Mouse (Mus musculus) liver, embryonic 14.5 days (tissue): ENCODE measurements at regions not wholly inside any gene's neighbourhood (a gene's known extent, or its start where the extent isn't known, plus 50 kb on each side); places are given as distances from the start of the nearest gene placed in this dataset.

Experiments
- ATAC-seq: fragments of 200-750 bp; cut with Nextera tagmentation; 2 replicates; pipeline ENCODE4 v1.8.0; 2017; ENCODE audit warnings: moderate number of reproducible peaks, mild to moderate bottlenecking, moderate library complexity; ENCODE audit not compliant: insufficient read depth
- DNase-seq, 3 experiments: peaks; one replicate each; pipeline ENCODE4 v3.0.0-alpha.2; 2012 to 2013; ENCODE audit warnings: low read depth in 3 of 3, low spot score in 3 of 3
- H3K27ac ChIP-seq: fragments of 300-500 bp; sonication (generic); 2 replicates; pipeline ENCODE4 v1.5.1; 2014; ENCODE audit warnings: moderate library complexity, mild to moderate bottlenecking, control low read depth, inconsistent platforms
- H3K27me3 ChIP-seq: fragments of 300-500 bp; sonication (generic); 2 replicates; pipeline ENCODE4 v1.6.1; 2014; ENCODE audit warnings: mild to moderate bottlenecking, low read length, moderate library complexity; ENCODE audit not compliant: control insufficient read depth, insufficient read depth
- H3K36me3 ChIP-seq: fragments of 300-500 bp; sonication (generic); replicated peaks from 2 replicates; pipeline ENCODE4 v1.6.1; 2014; ENCODE audit warnings: low read depth; ENCODE audit not compliant: control insufficient read depth, insufficient read depth
- H3K4me1 ChIP-seq, 2 experiments: fragments of 200-500 bp in 1 of 2; fragments of 300-500 bp in 1 of 2; sonication (generic) in 1 of 2; replicated peaks; 2 replicates each; pipeline ENCODE4 v1.6.1; 2012 to 2014; ENCODE audit warnings: antibody characterized with exemption in 1 of 2, inconsistent platforms in 1 of 2, low read length in 1 of 2; ENCODE audit not compliant: control insufficient read depth in 2 of 2, insufficient read depth in 2 of 2
- H3K4me2 ChIP-seq: fragments of 300-500 bp; sonication (generic); 2 replicates; pipeline ENCODE4 v1.6.1; 2014; ENCODE audit warnings: low read depth, mild to moderate bottlenecking, control low read depth, moderate library complexity
- H3K4me3 ChIP-seq, 2 experiments: fragments of 200-500 bp in 1 of 2; fragments of 300-500 bp in 1 of 2; sonication (generic) in 1 of 2; 2 replicates each; pipeline ENCODE4 v1.5.1; 2012 to 2014; ENCODE audit warnings: low read depth in 2 of 2, low read length in 2 of 2, mild to moderate bottlenecking in 2 of 2, control low read depth in 1 of 2, inconsistent platforms in 1 of 2, moderate library complexity in 1 of 2; ENCODE audit not compliant: insufficient read depth in 1 of 2
- H3K9ac ChIP-seq: fragments of 300-500 bp; sonication (generic); replicated peaks from 2 replicates; pipeline ENCODE4 v1.6.1; 2014; ENCODE audit warnings: mild to moderate bottlenecking, control low read depth, moderate library complexity
- H3K9me3 ChIP-seq: fragments of 300-500 bp; sonication (generic); 2 replicates; pipeline ENCODE4 v1.6.1; 2016; ENCODE audit warnings: low read length, mixed read lengths; ENCODE audit not compliant: control insufficient read depth
- CTCF ChIP-seq: IDR thresholded peaks from 2 replicates; pipeline ENCODE4 v1.5.1; 2016; ENCODE audit warnings: antibody characterized with exemption, low read depth, control low read depth
- EP300 ChIP-seq: IDR thresholded peaks from 2 replicates; pipeline ENCODE4 v1.6.1; 2016; ENCODE audit warnings: antibody characterized with exemption, low read depth
- WGBS: fragments of 180-500 bp; shearing (Covaris S2); extraction: QIAGEN DNeasy Blood & Tissue Kit; methylation state at CpG from one replicate; pipeline ENCODE4 v1.1.7; 2014; ENCODE audit not compliant: insufficient replicate concordance; 5-methylcytosine and 5-hydroxymethylcytosine counted together

- no peak for DNase-seq
- TF ChIP-seq CTCF = no peak
- TF ChIP-seq EP300 = no peak
- Histone ChIP-seq H3K4me2 (no peak overlapping the region), H3K27ac (no peak overlapping the region), H3K9me3 (no peaks in the 10 kb centered on the region), H3K36me3 (no peaks in the 10 kb centered on the region), H3K4me3 (no peak overlapping the region), H3K9ac (no peak overlapping the region), H3K27me3 (no peaks in the 10 kb centered on the region), H3K4me1 (no peaks in the 10 kb centered on the region)
- ATAC-seq = no peak
- 69% methylated on average over 5 of the region's 5 CpGs for WGBS
These were observed 81.3 kb upstream of the Psmd7 start for GRCm38 (mm10) chr8:107669608-107670007.

GRCm38 (mm10) chr8:107671471-107671870, 83.2 kb upstream of the Psmd7 start:
- no peak for TF ChIP-seq EP300
- TF ChIP-seq CTCF = no peak
- DNase-seq (no peak), ATAC-seq (no peak)
- H3K36me3 ChIP-seq = no peaks in the 10 kb centered on the region
- no peaks in the 10 kb centered on the region for H3K4me1 ChIP-seq
- no peak overlapping the region for H3K27ac ChIP-seq
- 68% methylated on average over 8 of the region's 8 CpGs for WGBS
- H3K4me3 ChIP-seq = no peak overlapping the region
- H3K9me3 ChIP-seq = no peaks in the 10 kb centered on the region
- H3K27me3 ChIP-seq = no peaks in the 10 kb centered on the region
- H3K9ac ChIP-seq = no peak overlapping the region
- H3K4me2 ChIP-seq = no peak overlapping the region

DNA sequence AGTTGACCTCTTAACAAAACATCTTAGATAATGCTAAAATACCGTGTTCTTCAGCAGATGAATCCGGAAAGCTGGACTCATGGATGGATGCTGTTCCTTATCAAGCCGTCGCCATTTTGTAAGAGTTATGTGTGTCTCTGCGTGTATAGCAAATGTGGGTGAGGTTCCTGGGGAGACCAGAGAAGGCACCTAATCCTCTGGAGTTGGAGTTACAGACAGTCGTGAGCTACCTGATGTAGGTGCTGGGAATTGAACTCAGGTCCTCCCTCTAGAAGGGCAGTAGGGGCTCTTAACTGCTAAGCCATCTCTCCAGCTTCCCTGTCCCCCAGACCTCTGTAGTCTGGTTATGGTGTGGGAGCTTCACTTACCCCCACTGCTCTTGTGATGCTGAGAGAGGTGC, 84.4 kb upstream of the Psmd7 start:
- no peak overlapping the region for H3K27ac ChIP-seq

DNA sequence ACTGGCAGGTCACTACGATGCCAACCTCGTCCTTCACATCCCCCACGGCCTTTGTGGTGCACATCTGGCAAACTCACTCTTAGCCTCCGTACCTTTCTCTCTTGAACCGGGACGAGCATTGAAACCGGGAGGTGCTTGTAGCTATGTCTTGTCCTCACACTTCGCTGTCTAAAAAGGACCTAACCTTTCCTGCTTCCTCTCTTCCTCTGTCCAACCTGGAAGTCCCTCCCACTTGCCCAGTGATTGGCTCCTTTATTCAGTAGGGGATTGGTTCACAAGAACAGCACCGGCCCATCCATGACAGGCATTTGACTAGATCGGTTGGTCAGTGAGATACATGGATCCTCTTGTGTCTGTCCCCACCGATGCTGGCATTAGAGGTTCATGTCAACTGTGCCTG, 93.8 kb upstream of the Psmd7 start:
- no peak overlapping the region for H3K4me3 ChIP-seq
- H3K27ac ChIP-seq = no peak overlapping the region
- TF ChIP-seq CTCF = no peak
- TF ChIP-seq EP300 = no peak
- 72% methylated on average over 11 of the region's 11 CpGs for WGBS
- H3K36me3 ChIP-seq = no peaks in the 10 kb centered on the region
- no peak for ATAC-seq
- DNase-seq = no peak
- no peak overlapping the region for H3K4me2 ChIP-seq
- no peaks in the 10 kb centered on the region for H3K27me3 ChIP-seq
- no peaks in the 10 kb centered on the region for H3K9me3 ChIP-seq
- no peaks in the 10 kb centered on the region for H3K4me1 ChIP-seq
- no peak overlapping the region for H3K9ac ChIP-seq

More for the DNA sequence above, 84.4 kb upstream of the Psmd7 start:
- Histone ChIP-seq H3K4me2 (no peak overlapping the region), H3K36me3 (no peaks in the 10 kb centered on the region), H3K27me3 (no peaks in the 10 kb centered on the region), H3K9me3 (no peaks in the 10 kb centered on the region), H3K4me3 (no peak overlapping the region), H3K9ac (no peak overlapping the region), H3K4me1 (no peaks in the 10 kb centered on the region)
- no peak for TF ChIP-seq CTCF
- no peak for TF ChIP-seq EP300
- no peak for ATAC-seq
- 67% methylated on average over 6 of the region's 6 CpGs for WGBS
- DNase-seq = no peak

DNA sequence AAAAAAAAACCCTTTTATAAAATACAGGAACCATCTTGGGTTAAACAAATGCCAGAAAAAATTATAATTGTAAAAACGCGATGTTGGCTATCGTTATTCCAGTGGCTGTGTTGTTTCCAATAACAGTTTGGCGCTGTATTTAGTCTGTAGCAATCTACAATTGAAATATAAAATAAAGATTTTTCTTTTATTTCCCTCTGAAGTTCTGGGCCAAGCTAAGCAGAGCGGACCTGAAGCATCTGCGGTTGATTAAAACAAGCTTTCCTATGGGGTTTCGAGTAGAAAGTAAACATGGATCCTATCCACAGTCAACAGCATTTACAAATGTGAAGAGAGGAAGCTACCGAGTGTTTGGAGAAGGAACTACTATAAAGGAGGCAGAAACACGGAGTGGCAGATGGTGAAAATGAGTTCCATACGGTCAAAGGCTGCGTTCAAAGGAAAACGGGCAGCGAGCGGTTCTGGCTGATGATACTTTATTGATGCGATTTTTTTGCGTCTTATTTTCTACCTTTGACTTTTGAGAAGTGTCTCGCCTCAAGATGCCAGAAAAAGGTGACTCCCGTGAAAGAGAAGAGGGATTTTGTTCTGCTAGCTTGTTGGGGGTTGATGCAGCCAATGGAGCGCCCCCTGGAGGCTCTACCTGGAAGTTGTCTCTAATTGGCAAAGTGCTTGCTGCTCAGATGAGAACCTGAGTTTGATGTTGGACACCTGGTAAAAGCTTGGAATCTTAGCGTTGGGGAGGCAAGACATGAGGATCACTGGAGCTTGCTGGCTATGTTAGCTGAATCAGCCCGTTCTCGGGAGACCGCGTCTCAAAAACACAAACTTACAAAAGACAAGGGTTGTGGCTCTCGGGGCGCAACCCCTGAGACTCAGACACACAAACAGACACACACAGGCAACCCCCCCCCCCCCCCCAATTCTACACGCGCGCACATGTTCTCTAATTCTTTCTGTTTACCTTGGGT, 96.7 kb upstream of the Psmd7 start:
- Histone ChIP-seq H3K27me3 (no peaks in the 10 kb centered on the region), H3K4me2 (no peak overlapping the region), H3K4me1 (0 out of 4 replicates have a peak, but pooled peaks cover 0 to 2% of the 10 kb centered on the region in 2 experiments), H3K36me3 (no peaks in the 10 kb centered on the region), H3K27ac (no peak overlapping the region), H3K9ac (no peak overlapping the region), H3K4me3 (no peak overlapping the region), H3K9me3 (no peaks in the 10 kb centered on the region)
- ATAC-seq (no peak), DNase-seq (no peak)
- WGBS = 59% methylated on average over 29 of the region's 29 CpGs
- TF ChIP-seq CTCF = peak; percentile 64
- TF ChIP-seq EP300 = no peak
